Mouse (Mus musculus): ENCODE results near the gene Sigirr. TPM values are rescaled to one million over a fixed set of nuclear protein-coding genes. Genes with fewer than 3 reads are reported as not detected.

The Sigirr gene
- polyA plus RNA-seq, 1 experiment from 2014 or later, result 8.5 TPM

- H3K4me2 ChIP-seq (ENCODE audit: low read depth, low read length), result no peak overlapping the region
- no peaks in the 10 kb centered on the region for H3K36me3 ChIP-seq (ENCODE audit: control insufficient read depth, insufficient read depth)
- H3K27me3 ChIP-seq (ENCODE audit: control insufficient read depth, insufficient read depth, low read length), result peaks cover 36% of the 10 kb centered on the region
- ATAC-seq (replicated peaks; ENCODE audit: extremely low read depth, insufficient read depth, low FRiP score), result no peak
- no peak overlapping the region for H3K9ac ChIP-seq (ENCODE audit: low read length)
- H3K27ac ChIP-seq (ENCODE audit: low read length), result no peak overlapping the region
- 63% methylated on average over 8 of the region's 8 CpGs for WGBS
- H3K4me3 ChIP-seq (ENCODE audit: low read length), result no peak overlapping the region
- H3K9me3 ChIP-seq (replicated peaks; ENCODE audit: control insufficient read depth, low read length), result no peaks in the 10 kb centered on the region
- peaks cover 11% of the 10 kb centered on the region for H3K4me1 ChIP-seq (ENCODE audit: control insufficient read depth, insufficient read depth, low read length)
These were observed 10.1 kb downstream of the Sigirr start for GRCm38 (mm10) chr7:141090228-141090627.

- H3K9me3 ChIP-seq (replicated peaks; ENCODE audit: control insufficient read depth, low read length), result no peaks in the 10 kb centered on the region
- peak overlapping the region; percentile 50 for H3K4me2 ChIP-seq (ENCODE audit: low read depth, low read length)
- ATAC-seq (replicated peaks; ENCODE audit: extremely low read depth, insufficient read depth, low FRiP score), result no peak
- H3K36me3 ChIP-seq (ENCODE audit: control insufficient read depth, insufficient read depth), result no peaks in the 10 kb centered on the region
- WGBS, result 7% methylated on average over 18 of the region's 18 CpGs
- peaks cover 36% of the 10 kb centered on the region for H3K27me3 ChIP-seq (ENCODE audit: control insufficient read depth, insufficient read depth, low read length)
- no peak overlapping the region for H3K9ac ChIP-seq (ENCODE audit: low read length)
- H3K27ac ChIP-seq (ENCODE audit: low read length), result no peak overlapping the region
- H3K4me1 ChIP-seq (ENCODE audit: control insufficient read depth, insufficient read depth, low read length), result peaks cover 11% of the 10 kb centered on the region
- H3K4me3 ChIP-seq (ENCODE audit: low read length), result peak overlapping the region; percentile 26
These were observed 11.9 kb downstream of the Sigirr start for GRCm38 (mm10) chr7:141088473-141088872.

- Histone ChIP-seq H3K4me2 (ENCODE audit: low read depth, low read length) (no peak overlapping the region), H3K27me3 (ENCODE audit: control insufficient read depth, insufficient read depth, low read length) (peaks cover 36% of the 10 kb centered on the region), H3K36me3 (ENCODE audit: control insufficient read depth, insufficient read depth) (no peaks in the 10 kb centered on the region), H3K9ac (ENCODE audit: low read length) (no peak overlapping the region), H3K27ac (ENCODE audit: low read length) (no peak overlapping the region), H3K4me1 (ENCODE audit: control insufficient read depth, insufficient read depth, low read length) (peaks cover 10% of the 10 kb centered on the region), H3K9me3 (replicated peaks; ENCODE audit: control insufficient read depth, low read length) (no peaks in the 10 kb centered on the region), H3K4me3 (ENCODE audit: low read length) (no peak overlapping the region)
- WGBS, result 21% methylated on average over 8 of the region's 8 CpGs
- no peak for ATAC-seq (replicated peaks; ENCODE audit: extremely low read depth, insufficient read depth, low FRiP score)
These were observed 12.5 kb downstream of the Sigirr start for GRCm38 (mm10) chr7:141087894-141088293.

- no peaks in the 10 kb centered on the region for H3K36me3 ChIP-seq (ENCODE audit: control insufficient read depth, insufficient read depth)
- no peak overlapping the region for H3K4me2 ChIP-seq (ENCODE audit: low read depth, low read length)
- peak overlapping the region; percentile 18; the same call in 1 of the 2 replicates for H3K4me3 ChIP-seq (ENCODE audit: low read length)
- no peaks in the 10 kb centered on the region for H3K9me3 ChIP-seq (replicated peaks; ENCODE audit: control insufficient read depth, low read length)
- ATAC-seq (replicated peaks; ENCODE audit: extremely low read depth, insufficient read depth, low FRiP score), result no peak
- no peak overlapping the region for H3K27ac ChIP-seq (ENCODE audit: low read length)
- no peak overlapping the region; the same call in 1 of the 2 replicates for H3K9ac ChIP-seq (ENCODE audit: low read length)
- WGBS, result 27% methylated on average over 34 of the region's 34 CpGs
- H3K27me3 ChIP-seq (ENCODE audit: control insufficient read depth, insufficient read depth, low read length), result peaks cover 15% of the 10 kb centered on the region
- no peaks in the 10 kb centered on the region for H3K4me1 ChIP-seq (ENCODE audit: control insufficient read depth, insufficient read depth, low read length)
These were observed 20.6 kb downstream of the Sigirr start for GRCm38 (mm10) chr7:141079481-141080449.

- Histone ChIP-seq H3K36me3 (ENCODE audit: control insufficient read depth, insufficient read depth) (no peaks in the 10 kb centered on the region), H3K9me3 (replicated peaks; ENCODE audit: control insufficient read depth, low read length) (no peaks in the 10 kb centered on the region), H3K4me2 (ENCODE audit: low read depth, low read length) (no peak overlapping the region), H3K4me3 (ENCODE audit: low read length) (no peak overlapping the region), H3K27ac (ENCODE audit: low read length) (no peak overlapping the region), H3K27me3 (ENCODE audit: control insufficient read depth, insufficient read depth, low read length) (peaks cover 15% of the 10 kb centered on the region), H3K9ac (ENCODE audit: low read length) (no peak overlapping the region), H3K4me1 (ENCODE audit: control insufficient read depth, insufficient read depth, low read length) (no peaks in the 10 kb centered on the region)
- no peak for ATAC-seq (replicated peaks; ENCODE audit: extremely low read depth, insufficient read depth, low FRiP score)
- WGBS, result 77% methylated on average over 4 of the region's 4 CpGs
These were observed 21.5 kb downstream of the Sigirr start for GRCm38 (mm10) chr7:141078876-141079275.

- WGBS, result 89% methylated on average over 15 of the region's 15 CpGs
- no peak for ATAC-seq (replicated peaks; ENCODE audit: extremely low read depth, insufficient read depth, low FRiP score)
- Histone ChIP-seq H3K4me1 (ENCODE audit: control insufficient read depth, insufficient read depth, low read length) (no peaks in the 10 kb centered on the region), H3K27me3 (ENCODE audit: control insufficient read depth, insufficient read depth, low read length) (peaks cover 15% of the 10 kb centered on the region), H3K4me2 (ENCODE audit: low read depth, low read length) (no peak within 1 kb of the TSS), H3K27ac (ENCODE audit: low read length) (no peak within 1 kb of the TSS), H3K9me3 (replicated peaks; ENCODE audit: control insufficient read depth, low read length) (no peaks in the 10 kb centered on the region), H3K36me3 (ENCODE audit: control insufficient read depth, insufficient read depth) (no peaks in the 10 kb centered on the region), H3K4me3 (ENCODE audit: low read length) (no peak within 1 kb of the TSS), H3K9ac (ENCODE audit: low read length) (no peak within 1 kb of the TSS)
These were observed 22.5 kb downstream of the Sigirr start, which contains the start of gene Pkp3 for GRCm38 (mm10) chr7:141077841-141078240. Gene Pkp3, plus strand, starts transcription at chr7:141078218.

GRCm38 (mm10) chr7:141073782-141074181 is 26.6 kb downstream of the Sigirr start:
- H3K27ac ChIP-seq (ENCODE audit: low read length), result no peak overlapping the region
- H3K9me3 ChIP-seq (replicated peaks; ENCODE audit: control insufficient read depth, low read length), result no peaks in the 10 kb centered on the region
- no peak overlapping the region for H3K4me2 ChIP-seq (ENCODE audit: low read depth, low read length)
- no peaks in the 10 kb centered on the region for H3K36me3 ChIP-seq (ENCODE audit: control insufficient read depth, insufficient read depth)
- no peak overlapping the region for H3K9ac ChIP-seq (ENCODE audit: low read length)
- H3K4me1 ChIP-seq (ENCODE audit: control insufficient read depth, insufficient read depth, low read length), result peaks cover 3% of the 10 kb centered on the region; the same call in 1 of the 2 replicates
- H3K4me3 ChIP-seq (ENCODE audit: low read length), result no peak overlapping the region
- WGBS, result 76% methylated on average over 4 of the region's 4 CpGs
- no peak for ATAC-seq (replicated peaks; ENCODE audit: extremely low read depth, insufficient read depth, low FRiP score)
- H3K27me3 ChIP-seq (ENCODE audit: control insufficient read depth, insufficient read depth, low read length), result peaks cover 31% of the 10 kb centered on the region

- WGBS, result 16% methylated on average over 23 of the region's 23 CpGs
- peaks cover 3% of the 10 kb centered on the region; the same call in 1 of the 2 replicates for H3K4me1 ChIP-seq (ENCODE audit: control insufficient read depth, insufficient read depth, low read length)
- H3K36me3 ChIP-seq (ENCODE audit: control insufficient read depth, insufficient read depth), result no peaks in the 10 kb centered on the region
- H3K4me3 ChIP-seq (ENCODE audit: low read length), result no peak overlapping the region
- no peak overlapping the region for H3K27ac ChIP-seq (ENCODE audit: low read length)
- H3K9ac ChIP-seq (ENCODE audit: low read length), result no peak overlapping the region
- no peaks in the 10 kb centered on the region for H3K9me3 ChIP-seq (replicated peaks; ENCODE audit: control insufficient read depth, low read length)
- peak; percentile 38; the same call in 1 of the 2 replicates for ATAC-seq (replicated peaks; ENCODE audit: extremely low read depth, insufficient read depth, low FRiP score)
- H3K4me2 ChIP-seq (ENCODE audit: low read depth, low read length), result no peak overlapping the region
- H3K27me3 ChIP-seq (ENCODE audit: control insufficient read depth, insufficient read depth, low read length), result peaks cover 44% of the 10 kb centered on the region
These were observed 28.2 kb downstream of the Sigirr start for GRCm38 (mm10) chr7:141072017-141072745.
